Mouse (Mus musculus): ENCODE results near the gene Me1. TPM values are rescaled to one million over a fixed set of nuclear protein-coding genes. Genes with fewer than 3 reads are reported as not detected.
A peak's percentile ranks its signal among the peaks of the same experiment; 100 is the strongest.

Me1 gene
- polyA plus RNA-seq, 2 experiments, result 21.1 to 23.5 TPM

- H3K9ac ChIP-seq (ENCODE audit: low read depth, low read length, severe bottlenecking), result no peak overlapping the region
- H3K27me3 ChIP-seq (ENCODE audit: control insufficient read depth, insufficient read depth, low read length), result no peaks in the 10 kb centered on the region
- 87% methylated on average over 4 of the region's 4 CpGs for WGBS
- DNase-seq (ENCODE audit: low spot score) (no peak), ATAC-seq (ENCODE audit: low FRiP score, low read depth) (no peak)
- no peaks in the 10 kb centered on the region for H3K36me3 ChIP-seq (ENCODE audit: control insufficient read depth, insufficient read depth, low read length)
- no peak overlapping the region for H3K27ac ChIP-seq (replicated peaks; ENCODE audit: low read depth, low read length)
- TF ChIP-seq POLR2A (IDR thresholded peaks at IDR 0.05; ENCODE audit: borderline replicate concordance, extremely low read depth, insufficient read depth, insufficient read length), result no peak
- H3K9me3 ChIP-seq (ENCODE audit: control insufficient read depth, low read length), result no peaks in the 10 kb centered on the region
- H3K4me3 ChIP-seq (replicated peaks; ENCODE audit: low read length), result no peak overlapping the region
- H3K4me1 ChIP-seq (ENCODE audit: control insufficient read depth, insufficient read depth, low read length), result peaks cover 4% of the 10 kb centered on the region; the same call in 1 of the 2 replicates
- H3K4me2 ChIP-seq (replicated peaks; ENCODE audit: low read depth, low read length, severe bottlenecking), result no peak overlapping the region
These were observed 52.3 kb downstream of the Me1 start for GRCm38 (mm10) chr9:86643497-86643896.

- Histone ChIP-seq H3K4me3 (replicated peaks; ENCODE audit: low read length) (no peak overlapping the region), H3K36me3 (ENCODE audit: control insufficient read depth, insufficient read depth, low read length) (no peaks in the 10 kb centered on the region), H3K9ac (ENCODE audit: low read depth, low read length, severe bottlenecking) (no peak overlapping the region), H3K4me1 (ENCODE audit: control insufficient read depth, insufficient read depth, low read length) (no peaks in the 10 kb centered on the region), H3K27me3 (ENCODE audit: control insufficient read depth, insufficient read depth, low read length) (no peaks in the 10 kb centered on the region), H3K9me3 (ENCODE audit: control insufficient read depth, low read length) (no peaks in the 10 kb centered on the region), H3K27ac (replicated peaks; ENCODE audit: low read depth, low read length) (no peak overlapping the region), H3K4me2 (replicated peaks; ENCODE audit: low read depth, low read length, severe bottlenecking) (no peak overlapping the region)
- ATAC-seq (ENCODE audit: low FRiP score, low read depth) (no peak), DNase-seq (ENCODE audit: low spot score) (no peak)
- WGBS, result 67% methylated on average over 6 of the region's 6 CpGs
- TF ChIP-seq POLR2A (IDR thresholded peaks at IDR 0.05; ENCODE audit: borderline replicate concordance, extremely low read depth, insufficient read depth, insufficient read length), result no peak
These were observed 57.0 kb downstream of the Me1 start for GRCm38 (mm10) chr9:86638771-86639170.

DNA sequence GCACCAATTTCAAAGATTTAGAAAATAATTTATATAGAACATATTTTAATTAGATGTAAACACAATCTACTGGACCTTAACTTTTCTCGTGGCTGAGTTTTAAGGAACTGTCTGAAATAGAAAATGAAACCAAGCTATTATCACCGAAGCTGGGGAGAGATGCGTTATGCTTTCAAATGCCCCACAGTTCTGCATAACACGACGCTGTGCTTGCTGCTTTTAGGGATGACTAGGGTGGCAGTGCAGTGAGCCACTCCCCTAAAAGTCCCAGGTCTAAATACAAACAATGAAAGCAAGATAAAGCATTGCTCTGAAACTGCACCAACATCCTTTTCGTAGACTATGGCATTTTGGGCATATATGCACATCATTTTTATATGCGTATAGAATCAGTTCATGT lies 64.6 kb downstream of the Me1 start:
- Histone ChIP-seq H3K9me3 (ENCODE audit: control insufficient read depth, low read length) (no peaks in the 10 kb centered on the region), H3K27me3 (ENCODE audit: control insufficient read depth, insufficient read depth, low read length) (no peaks in the 10 kb centered on the region), H3K36me3 (ENCODE audit: control insufficient read depth, insufficient read depth, low read length) (no peaks in the 10 kb centered on the region), H3K4me1 (ENCODE audit: control insufficient read depth, insufficient read depth, low read length) (no peaks in the 10 kb centered on the region), H3K4me3 (replicated peaks; ENCODE audit: low read length) (no peak overlapping the region), H3K27ac (replicated peaks; ENCODE audit: low read depth, low read length) (no peak overlapping the region), H3K4me2 (replicated peaks; ENCODE audit: low read depth, low read length, severe bottlenecking) (no peak overlapping the region), H3K9ac (ENCODE audit: low read depth, low read length, severe bottlenecking) (no peak overlapping the region)
- ATAC-seq (ENCODE audit: low FRiP score, low read depth) (no peak), DNase-seq (ENCODE audit: low spot score) (no peak)
- WGBS, result 89% methylated on average over 7 of the region's 7 CpGs
- no peak for TF ChIP-seq POLR2A (IDR thresholded peaks at IDR 0.05; ENCODE audit: borderline replicate concordance, extremely low read depth, insufficient read depth, insufficient read length)

- Histone ChIP-seq H3K9me3 (ENCODE audit: control insufficient read depth, low read length) (no peaks in the 10 kb centered on the region), H3K27ac (replicated peaks; ENCODE audit: low read depth, low read length) (no peak overlapping the region), H3K9ac (ENCODE audit: low read depth, low read length, severe bottlenecking) (no peak overlapping the region), H3K4me3 (replicated peaks; ENCODE audit: low read length) (no peak overlapping the region), H3K4me1 (ENCODE audit: control insufficient read depth, insufficient read depth, low read length) (no peaks in the 10 kb centered on the region), H3K27me3 (ENCODE audit: control insufficient read depth, insufficient read depth, low read length) (no peaks in the 10 kb centered on the region), H3K36me3 (ENCODE audit: control insufficient read depth, insufficient read depth, low read length) (no peaks in the 10 kb centered on the region), H3K4me2 (replicated peaks; ENCODE audit: low read depth, low read length, severe bottlenecking) (no peak overlapping the region)
- DNase-seq (ENCODE audit: low spot score) (no peak), ATAC-seq (ENCODE audit: low FRiP score, low read depth) (no peak)
- TF ChIP-seq POLR2A (IDR thresholded peaks at IDR 0.05; ENCODE audit: borderline replicate concordance, extremely low read depth, insufficient read depth, insufficient read length), result no peak
- WGBS, result 83% methylated on average over 5 of the region's 5 CpGs
These were observed 65.3 kb downstream of the Me1 start for GRCm38 (mm10) chr9:86630352-86630931.

DNA sequence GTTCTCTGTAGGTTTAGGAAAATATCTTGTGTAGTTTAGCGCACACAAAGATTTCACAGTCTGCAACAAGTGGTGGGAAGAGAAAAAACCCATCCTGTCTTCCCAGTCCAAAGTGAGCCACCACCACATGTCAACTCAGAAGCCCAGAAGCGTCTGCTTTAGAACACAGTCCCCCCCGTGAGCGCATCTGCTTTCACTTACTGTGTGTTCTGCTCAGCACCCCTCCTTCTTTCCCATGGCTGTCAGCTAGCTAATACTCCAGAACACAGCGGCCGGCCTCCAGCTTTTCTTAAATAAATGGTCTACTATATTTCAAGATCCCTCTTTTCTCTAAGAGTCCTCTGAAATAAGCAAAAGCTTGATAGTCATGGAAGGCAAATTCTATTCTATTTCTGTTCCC lies 66.4 kb downstream of the Me1 start:
- no peak overlapping the region for H3K9ac ChIP-seq (ENCODE audit: low read depth, low read length, severe bottlenecking)
- no peak for TF ChIP-seq POLR2A (IDR thresholded peaks at IDR 0.05; ENCODE audit: borderline replicate concordance, extremely low read depth, insufficient read depth, insufficient read length)
- H3K4me2 ChIP-seq (replicated peaks; ENCODE audit: low read depth, low read length, severe bottlenecking), result no peak overlapping the region
- no peaks in the 10 kb centered on the region for H3K4me1 ChIP-seq (ENCODE audit: control insufficient read depth, insufficient read depth, low read length)
- H3K4me3 ChIP-seq (replicated peaks; ENCODE audit: low read length), result no peak overlapping the region
- 33% methylated on average over 6 of the region's 6 CpGs for WGBS
- ATAC-seq (ENCODE audit: low FRiP score, low read depth) (peak; percentile 75; the same call in 1 of the 2 replicates), DNase-seq (ENCODE audit: low spot score) (peak; percentile 63)
- H3K27me3 ChIP-seq (ENCODE audit: control insufficient read depth, insufficient read depth, low read length), result no peaks in the 10 kb centered on the region
- no peaks in the 10 kb centered on the region for H3K9me3 ChIP-seq (ENCODE audit: control insufficient read depth, low read length)
- H3K27ac ChIP-seq (replicated peaks; ENCODE audit: low read depth, low read length), result no peak overlapping the region
- H3K36me3 ChIP-seq (ENCODE audit: control insufficient read depth, insufficient read depth, low read length), result no peaks in the 10 kb centered on the region

Measured in limb, embryonic 14.5 days (tissue).